Mouse (Mus musculus) liver, embryonic 15.5 days (tissue): ENCODE measurements around the gene Btnl10. TPM values are rescaled to one million over a fixed set of nuclear protein-coding genes. Genes with fewer than 3 reads are reported as not detected.
A peak's percentile ranks its signal among the peaks of the same experiment; 100 is the strongest.

Experiments
- ATAC-seq: fragments of 200-750 bp; cut with Nextera tagmentation; 2 replicates; pipeline ENCODE4 v1.8.0; 2017; ENCODE audit warnings: moderate number of reproducible peaks, mild to moderate bottlenecking, moderate library complexity; ENCODE audit not compliant: insufficient read depth
- H3K27ac ChIP-seq: fragments of 300-500 bp; sonication (generic); replicated peaks from 2 replicates; pipeline ENCODE4 v1.5.1; 2015; ENCODE audit warnings: mild to moderate bottlenecking, inconsistent platforms
- H3K27me3 ChIP-seq: fragments of 300-500 bp; sonication (generic); 2 replicates; pipeline ENCODE4 v1.6.1; 2015; ENCODE audit warnings: mild to moderate bottlenecking, inconsistent platforms
- H3K36me3 ChIP-seq: fragments of 300-500 bp; sonication (generic); replicated peaks from 2 replicates; pipeline ENCODE4 v1.6.1; 2015; ENCODE audit warnings: moderate library complexity, mild to moderate bottlenecking, inconsistent platforms
- H3K4me1 ChIP-seq: fragments of 300-500 bp; sonication (generic); replicated peaks from 2 replicates; pipeline ENCODE4 v1.6.1; 2015; ENCODE audit warnings: inconsistent platforms
- H3K4me2 ChIP-seq: fragments of 300-500 bp; sonication (generic); 2 replicates; pipeline ENCODE4 v1.6.1; 2015; ENCODE audit warnings: moderate library complexity, mild to moderate bottlenecking, inconsistent platforms
- H3K4me3 ChIP-seq: fragments of 300-500 bp; sonication (generic); replicated peaks from 2 replicates; pipeline ENCODE4 v1.5.1; 2015; ENCODE audit warnings: mild to moderate bottlenecking, inconsistent platforms
- H3K9ac ChIP-seq: fragments of 300-500 bp; sonication (generic); 2 replicates; pipeline ENCODE4 v1.6.1; 2015; ENCODE audit warnings: moderate library complexity, mild to moderate bottlenecking, inconsistent platforms
- H3K9me3 ChIP-seq: fragments of 300-500 bp; sonication (generic); replicated peaks from 2 replicates; pipeline ENCODE4 v1.6.1; 2016; ENCODE audit warnings: inconsistent platforms
- WGBS: fragments of 180-500 bp; shearing (Covaris S2); methylation state at CpG from one replicate; pipeline ENCODE4 v1.1.7; 2015; ENCODE audit warnings: mixed read lengths; ENCODE audit not compliant: insufficient replicate concordance; 5-methylcytosine and 5-hydroxymethylcytosine counted together
- polyA plus RNA-seq: library from polyadenylated mRNA; unstranded; fragments of >200 nt; fragmentation: Nextera tagmentation; extraction: Ambion mirVana; gene quantifications from 2 replicates; pipeline ENCODE4 v1.2.1, GENCODE M21; 2015

The Btnl10 gene
- polyA plus RNA-seq, 1 experiment from 2014 or later: 14.3 TPM

GRCm38 (mm10) chr11:58930254-58930653, 12.5 kb downstream of the Btnl10 start:
- H3K9me3 ChIP-seq: no peaks in the 10 kb centered on the region
- H3K9ac ChIP-seq: no peak overlapping the region
- no peaks in the 10 kb centered on the region for H3K27me3 ChIP-seq
- peaks cover 50% of the 10 kb centered on the region for H3K4me1 ChIP-seq
- 0 out of 2 replicates have a peak overlapping the region, but pooled peaks have one; percentile 4 for H3K4me2 ChIP-seq
- H3K4me3 ChIP-seq: no peak overlapping the region
- peak overlapping the region; percentile 86 for H3K27ac ChIP-seq
- ATAC-seq: no peak
- WGBS: 23% methylated on average over 3 of the region's 3 CpGs
- H3K36me3 ChIP-seq: peaks cover 44% of the 10 kb centered on the region

DNA sequence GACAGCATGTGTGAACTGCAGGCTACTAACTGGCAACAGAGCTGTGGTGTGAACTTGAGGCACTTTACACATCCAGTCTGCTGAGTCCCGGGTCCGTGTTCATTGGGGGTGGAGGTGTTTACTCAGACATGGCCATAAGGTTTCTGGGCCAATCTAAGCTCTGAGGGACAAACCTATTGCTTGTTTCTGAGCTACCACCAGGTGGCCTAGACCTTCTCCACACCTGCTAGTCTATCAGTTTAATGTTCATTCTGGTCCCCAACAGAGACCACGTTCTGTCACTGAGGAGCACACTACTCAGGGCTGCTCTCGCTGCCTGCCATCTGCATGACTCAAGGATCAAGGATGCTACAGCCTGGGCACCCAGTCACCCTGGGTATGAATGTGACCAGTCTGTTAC, 13.9 kb downstream of the Btnl10 start:
- 64% methylated on average over 4 of the region's 4 CpGs for WGBS
- H3K4me1 ChIP-seq: peaks cover 60% of the 10 kb centered on the region

DNA sequence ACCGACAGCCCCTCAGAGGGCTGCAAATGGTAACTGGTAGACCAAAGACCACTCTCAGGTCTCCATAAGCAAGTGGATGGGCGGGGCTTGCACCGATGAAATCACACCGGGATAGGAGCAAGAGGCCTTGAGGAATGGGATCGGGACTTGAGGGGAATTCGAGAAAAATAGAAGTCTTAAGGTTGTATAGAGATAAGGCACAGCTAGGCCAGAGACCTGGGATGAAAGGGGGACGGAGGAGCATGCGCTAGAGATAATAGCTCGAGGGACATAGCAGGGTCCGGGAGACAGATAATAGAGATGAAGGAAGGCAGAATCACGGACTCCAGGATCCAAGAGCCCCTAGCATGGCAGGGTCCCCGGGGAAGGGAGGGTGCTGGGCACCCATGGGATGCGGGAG, 20.2 kb downstream of the Btnl10 start:
- peak; percentile 32 for ATAC-seq
- H3K9ac ChIP-seq: peak overlapping the region; percentile 97
- H3K4me2 ChIP-seq: peak overlapping the region; percentile 96
- peaks cover 41% of the 10 kb centered on the region for H3K36me3 ChIP-seq
- H3K27ac ChIP-seq: peak overlapping the region; percentile 96
- H3K9me3 ChIP-seq: no peaks in the 10 kb centered on the region
- peaks cover 11% of the 10 kb centered on the region for H3K27me3 ChIP-seq
- H3K4me3 ChIP-seq: peak overlapping the region; percentile 94
- 2% methylated on average over 13 of the region's 13 CpGs for WGBS
- peaks cover 34% of the 10 kb centered on the region for H3K4me1 ChIP-seq

More for the DNA sequence above, 13.9 kb downstream of the Btnl10 start:
- Histone ChIP-seq H3K27me3 (no peaks in the 10 kb centered on the region), H3K36me3 (peaks cover 54% of the 10 kb centered on the region), H3K4me2 (no peak overlapping the region), H3K4me3 (no peak overlapping the region), H3K9ac (no peak overlapping the region), H3K9me3 (no peaks in the 10 kb centered on the region), H3K27ac (0 out of 2 replicates have a peak overlapping the region, but pooled peaks have one; percentile 86)
- no peak for ATAC-seq

DNA sequence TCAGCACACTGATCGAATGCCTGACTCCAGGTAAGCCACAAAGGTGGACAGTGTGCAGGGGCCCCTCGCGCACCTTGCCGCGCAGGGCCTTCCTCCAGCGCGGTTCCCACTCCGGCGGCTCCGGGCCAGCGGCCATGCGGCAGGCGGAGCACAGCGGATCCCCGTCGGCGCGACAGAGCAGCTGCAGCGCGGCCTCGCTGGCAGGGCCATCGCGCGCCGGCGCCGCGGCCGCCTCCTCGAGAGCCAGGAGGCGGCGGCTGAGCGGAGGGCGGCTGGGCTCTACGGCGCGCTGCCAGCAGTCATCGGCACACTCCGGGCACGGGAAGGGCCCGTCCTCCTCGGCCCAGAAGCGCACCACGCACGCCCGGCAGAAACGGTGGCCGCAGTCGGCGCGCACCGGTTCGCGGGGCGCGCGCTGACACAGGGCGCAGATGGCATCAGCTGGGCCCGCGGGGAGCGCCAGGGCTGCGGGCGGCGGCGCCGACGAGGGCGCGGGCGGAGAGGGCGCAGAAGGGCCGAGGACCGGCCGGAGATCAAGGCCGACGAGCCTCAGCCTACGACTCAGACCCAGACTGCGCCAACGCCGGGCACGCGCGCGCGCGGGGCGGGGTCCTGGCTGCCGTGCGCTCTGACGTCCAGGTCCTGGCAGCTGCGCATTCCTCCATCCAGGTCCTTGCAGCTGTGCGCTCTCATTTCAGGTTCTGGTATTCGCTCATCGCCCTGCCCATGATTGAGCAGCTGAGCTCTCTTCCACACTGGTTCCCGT, 20.8 kb downstream of the Btnl10 start, which contains the start of gene Rnf187:
Gene Rnf187 (minus strand): TSS at position 595 of the 766 bp plus-strand sequence.
- H3K9ac ChIP-seq: peak within 1 kb of the TSS; percentile 97
- peaks cover 17% of the 10 kb centered on the region for H3K27me3 ChIP-seq
- no peaks in the 10 kb centered on the region for H3K9me3 ChIP-seq
- ATAC-seq: peak; percentile 95
- WGBS: under 1% methylated on average over 95 of the region's 95 CpGs
- H3K4me2 ChIP-seq: peak within 1 kb of the TSS; percentile 96
- peak within 1 kb of the TSS; percentile 96 for H3K27ac ChIP-seq
- peak within 1 kb of the TSS; percentile 94 for H3K4me3 ChIP-seq
- H3K4me1 ChIP-seq: peaks cover 34% of the 10 kb centered on the region
- H3K36me3 ChIP-seq: peaks cover 35% of the 10 kb centered on the region

DNA sequence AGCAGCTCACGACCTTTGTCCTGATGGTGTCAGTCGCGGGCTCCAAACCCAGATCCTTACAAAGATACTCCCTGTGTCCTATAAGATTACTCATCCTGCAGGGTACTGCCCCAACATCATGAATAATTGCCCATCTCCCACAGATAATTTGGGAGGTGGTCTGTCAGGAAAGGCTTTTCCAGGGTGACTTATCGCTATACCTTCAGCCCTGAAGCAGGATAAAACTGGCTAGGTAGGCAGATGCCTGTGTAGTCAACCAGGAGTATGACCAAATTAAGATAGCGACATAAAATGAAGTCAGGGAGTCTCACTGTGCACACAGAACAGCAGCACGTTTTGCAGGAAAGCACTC, 21.4 kb downstream of the Btnl10 start:
- H3K27ac ChIP-seq: peak overlapping the region; percentile 96
- peak overlapping the region; percentile 97 for H3K9ac ChIP-seq
- peak overlapping the region; percentile 94 for H3K4me3 ChIP-seq
- peaks cover 34% of the 10 kb centered on the region for H3K4me1 ChIP-seq
- peak overlapping the region; percentile 96 for H3K4me2 ChIP-seq
- 22% methylated on average over 6 of the region's 6 CpGs for WGBS
- peaks cover 22% of the 10 kb centered on the region for H3K27me3 ChIP-seq
- no peaks in the 10 kb centered on the region for H3K9me3 ChIP-seq
- peaks cover 29% of the 10 kb centered on the region for H3K36me3 ChIP-seq
- no peak for ATAC-seq

DNA sequence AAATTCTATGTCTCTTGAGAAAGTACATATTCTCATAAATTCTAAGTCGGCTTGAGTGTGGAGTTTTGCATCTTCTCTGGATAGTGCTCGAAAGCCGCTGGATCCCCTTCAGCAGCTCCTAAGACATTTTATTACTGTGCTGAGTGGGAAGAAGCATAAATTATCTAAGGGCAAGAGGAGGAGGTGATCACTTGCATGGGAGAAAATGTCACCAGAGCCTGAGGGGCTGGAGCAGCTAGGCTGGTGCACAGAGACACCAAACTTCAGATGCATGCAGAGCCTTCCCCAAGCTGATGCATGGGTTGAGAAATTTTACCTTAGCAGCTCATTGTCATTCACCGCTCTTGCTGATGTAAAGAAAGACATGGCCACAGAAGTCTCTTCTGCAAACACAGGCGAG, 26.4 kb downstream of the Btnl10 start:
- Histone ChIP-seq H3K9me3 (no peaks in the 10 kb centered on the region), H3K4me1 (peaks cover 20% of the 10 kb centered on the region), H3K27ac (no peak overlapping the region), H3K4me3 (no peak overlapping the region), H3K4me2 (no peak overlapping the region), H3K9ac (no peak overlapping the region), H3K36me3 (no peaks in the 10 kb centered on the region), H3K27me3 (peaks cover 70% of the 10 kb centered on the region)
- no peak for ATAC-seq
- 69% methylated on average over 5 of the region's 5 CpGs for WGBS

DNA sequence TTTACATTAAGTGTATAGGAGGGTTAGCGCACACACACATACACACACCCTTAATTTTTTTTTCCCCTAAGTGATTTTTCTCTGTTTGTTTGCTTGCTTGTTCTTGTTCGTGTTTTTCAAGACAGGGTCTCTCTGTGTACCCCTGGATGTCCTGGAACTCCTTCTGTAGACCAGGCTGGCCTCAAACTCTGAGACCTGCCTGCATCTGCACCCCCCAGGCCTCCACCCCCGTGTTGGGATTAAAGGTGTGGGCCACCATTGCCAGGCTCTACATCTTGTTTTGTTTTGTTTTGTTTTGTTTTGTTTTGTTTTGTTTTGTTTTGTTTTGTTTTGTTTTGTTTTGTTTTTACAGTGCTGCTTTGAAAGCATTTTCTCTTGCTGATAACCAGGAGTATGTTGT, 29.6 kb downstream of the Btnl10 start:
- Histone ChIP-seq H3K36me3 (no peaks in the 10 kb centered on the region), H3K27ac (no peak overlapping the region), H3K9me3 (no peaks in the 10 kb centered on the region), H3K27me3 (peaks cover 97% of the 10 kb centered on the region), H3K9ac (no peak overlapping the region), H3K4me2 (no peak overlapping the region), H3K4me1 (peaks cover 28% of the 10 kb centered on the region), H3K4me3 (no peak overlapping the region)
- ATAC-seq: no peak
- 67% methylated on average over 3 of the region's 3 CpGs for WGBS

- peak overlapping the region; percentile 19; the same call in 1 of the 2 replicates for H3K9ac ChIP-seq
- 14% methylated on average over 23 of the region's 23 CpGs for WGBS
- no peaks in the 10 kb centered on the region for H3K36me3 ChIP-seq
- H3K4me1 ChIP-seq: peaks cover 31% of the 10 kb centered on the region
- H3K27ac ChIP-seq: peak overlapping the region; percentile 80
- ATAC-seq: peak; percentile 60
- peak overlapping the region; percentile 59 for H3K4me3 ChIP-seq
- no peaks in the 10 kb centered on the region for H3K9me3 ChIP-seq
- peaks cover 91% of the 10 kb centered on the region for H3K27me3 ChIP-seq
- H3K4me2 ChIP-seq: peak overlapping the region; percentile 77
These were observed 30.3 kb downstream of the Btnl10 start for GRCm38 (mm10) chr11:58947798-58948528.

DNA sequence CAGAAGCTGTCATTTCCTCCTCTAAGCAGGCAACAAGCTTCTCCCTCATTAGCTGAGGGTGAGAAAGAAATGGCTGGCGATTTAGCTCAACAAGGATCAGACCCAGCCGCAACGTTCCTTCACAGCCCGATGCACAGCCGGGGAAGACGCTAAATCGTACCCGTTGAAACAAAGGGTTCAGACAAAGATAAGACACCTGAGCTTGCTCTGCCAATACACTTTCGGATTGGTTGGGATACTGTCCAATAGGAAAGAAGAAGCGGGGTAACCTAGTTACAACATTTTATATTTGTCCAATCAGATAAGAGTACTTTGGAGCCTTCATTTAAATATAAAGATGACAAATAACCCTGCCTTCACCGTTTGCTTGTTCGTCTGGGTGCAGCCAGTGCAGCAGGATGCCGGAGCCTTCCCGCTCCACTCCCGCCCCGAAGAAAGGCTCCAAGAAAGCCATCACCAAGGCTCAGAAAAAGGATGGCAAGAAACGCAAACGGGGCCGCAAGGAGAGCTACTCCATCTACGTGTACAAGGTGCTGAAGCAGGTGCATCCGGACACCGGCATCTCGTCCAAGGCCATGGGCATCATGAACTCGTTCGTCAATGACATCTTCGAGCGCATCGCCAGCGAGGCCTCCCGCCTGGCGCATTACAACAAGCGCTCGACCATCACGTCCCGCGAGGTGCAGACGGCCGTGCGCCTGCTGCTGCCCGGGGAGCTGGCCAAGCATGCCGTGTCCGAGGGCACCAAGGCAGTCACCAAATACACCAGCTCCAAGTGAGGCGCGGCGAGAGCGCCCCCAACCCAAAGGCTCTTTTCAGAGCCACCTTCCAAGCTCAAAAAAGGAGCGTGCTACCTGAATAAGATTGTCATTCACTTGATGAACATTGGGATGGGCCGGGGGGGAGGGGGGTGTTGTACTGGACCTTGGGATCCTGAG, 31.1 kb downstream of the Btnl10 start, which contains the start of gene Hist3h2ba:
Gene Hist3h2ba (plus strand): TSS at position 379 of the 938 bp plus-strand sequence.
- Histone ChIP-seq H3K4me1 (peaks cover 39% of the 10 kb centered on the region), H3K9me3 (no peaks in the 10 kb centered on the region), H3K4me3 (peak within 1 kb of the TSS; percentile 59), H3K36me3 (no peaks in the 10 kb centered on the region), H3K27ac (peak within 1 kb of the TSS; percentile 80), H3K9ac (peak within 1 kb of the TSS; percentile 59), H3K27me3 (peaks cover 82% of the 10 kb centered on the region), H3K4me2 (peak within 1 kb of the TSS; percentile 77)
- ATAC-seq: peak; percentile 80
- 1% methylated on average over 48 of the region's 48 CpGs for WGBS

GRCm38 (mm10) chr11:58949480-58950431, 32.0 kb downstream of the Btnl10 start:
- Histone ChIP-seq H3K9ac (peak overlapping the region; percentile 59), H3K4me3 (peak overlapping the region; percentile 59), H3K27me3 (peaks cover 73% of the 10 kb centered on the region), H3K27ac (peak overlapping the region; percentile 80), H3K36me3 (no peaks in the 10 kb centered on the region), H3K4me2 (peak overlapping the region; percentile 77), H3K4me1 (peaks cover 39% of the 10 kb centered on the region), H3K9me3 (no peaks in the 10 kb centered on the region)
- ATAC-seq: no peak
- WGBS: 23% methylated on average over 20 of the region's 20 CpGs
